Mouse (Mus musculus) midbrain, embryonic 11.5 days (tissue): Measurements from ENCODE around the gene Hnf4a. TPM values are rescaled to one million over a fixed set of nuclear protein-coding genes. Genes with fewer than 3 reads are reported as not detected.

Experiments
- ATAC-seq: fragments of 200-750 bp; cut with Nextera tagmentation; 2 replicates; pipeline ENCODE4 v1.8.0; 2017; ENCODE audit warnings: moderate TSS enrichment, moderate library complexity; ENCODE audit not compliant: low FRiP score
- DNase-seq: peaks from one replicate; pipeline ENCODE4 v3.0.0; 2015; ENCODE audit warnings: low spot score; ENCODE audit errors: missing footprints
- H3K27ac ChIP-seq: fragments of 300-500 bp; sonication (generic); 2 replicates; pipeline ENCODE4 v1.5.1; 2014; ENCODE audit warnings: low read depth, low read length
- H3K27me3 ChIP-seq: fragments of 300-500 bp; sonication (generic); 2 replicates; pipeline ENCODE4 v1.6.1; 2014; ENCODE audit warnings: mild to moderate bottlenecking, low read length, moderate library complexity, mixed read lengths; ENCODE audit not compliant: control insufficient read depth, insufficient read depth
- H3K36me3 ChIP-seq: fragments of 300-500 bp; sonication (generic); 2 replicates; pipeline ENCODE4 v1.6.1; 2014; ENCODE audit warnings: mild to moderate bottlenecking, low read length, moderate library complexity, mixed read lengths; ENCODE audit not compliant: control insufficient read depth, insufficient read depth
- H3K4me1 ChIP-seq: fragments of 300-500 bp; sonication (generic); 2 replicates; pipeline ENCODE4 v1.6.1; 2014; ENCODE audit warnings: low read length; ENCODE audit not compliant: control insufficient read depth, insufficient read depth
- H3K4me2 ChIP-seq: fragments of 300-500 bp; sonication (generic); 2 replicates; pipeline ENCODE4 v1.6.1; 2014; ENCODE audit warnings: mild to moderate bottlenecking, moderate library complexity
- H3K4me3 ChIP-seq: fragments of 300-500 bp; sonication (generic); 2 replicates; pipeline ENCODE4 v1.5.1; 2014; ENCODE audit warnings: low read depth, low read length
- H3K9ac ChIP-seq: fragments of 300-500 bp; sonication (generic); 2 replicates; pipeline ENCODE4 v1.6.1; 2014; ENCODE audit warnings: low read length
- H3K9me3 ChIP-seq: fragments of 300-500 bp; sonication (generic); 2 replicates; pipeline ENCODE4 v1.6.1; 2016; ENCODE audit warnings: low read length; ENCODE audit not compliant: control insufficient read depth
- WGBS: fragments of 180-500 bp; shearing (Covaris S2); extraction: QIAGEN DNeasy Blood & Tissue Kit; methylation state at CpG from one replicate; pipeline ENCODE4 v1.1.7; 2014; 5-methylcytosine and 5-hydroxymethylcytosine counted together
- polyA plus RNA-seq: library from polyadenylated mRNA; unstranded; fragments of >200 nt; fragmentation: Nextera tagmentation; extraction: Ambion mirVana; gene quantifications from 2 replicates; pipeline ENCODE4 v1.2.1, GENCODE M21; 2014

The Hnf4a gene
- polyA plus RNA-seq, 1 experiment from 2014 or later, result not detected

- Histone ChIP-seq H3K27ac (no peak overlapping the region), H3K9ac (no peak overlapping the region), H3K4me3 (no peak overlapping the region), H3K27me3 (no peaks in the 10 kb centered on the region), H3K9me3 (no peaks in the 10 kb centered on the region), H3K36me3 (no peaks in the 10 kb centered on the region), H3K4me2 (no peak overlapping the region), H3K4me1 (peaks cover 6% of the 10 kb centered on the region; the same call in 1 of the 2 replicates)
- WGBS, result 71% methylated on average over 2 of the region's 2 CpGs
- DNase-seq, result no peak
- no peak for ATAC-seq
Measured at GRCm38 (mm10) chr2:163538410-163538809, 31.8 kb downstream of the Hnf4a start.

GRCm38 (mm10) chr2:163539321-163540040 is 32.9 kb downstream of the Hnf4a start:
- no peaks in the 10 kb centered on the region for H3K36me3 ChIP-seq
- H3K4me3 ChIP-seq, result no peak overlapping the region
- H3K27ac ChIP-seq, result no peak overlapping the region
- ATAC-seq (no peak), DNase-seq (no peak)
- H3K4me1 ChIP-seq, result peaks cover 6% of the 10 kb centered on the region; the same call in 1 of the 2 replicates
- H3K4me2 ChIP-seq, result no peak overlapping the region
- H3K9me3 ChIP-seq, result no peaks in the 10 kb centered on the region
- no peak overlapping the region for H3K9ac ChIP-seq
- 75% methylated on average over 13 of the region's 13 CpGs for WGBS
- H3K27me3 ChIP-seq, result no peaks in the 10 kb centered on the region

- DNase-seq, result no peak
- no peaks in the 10 kb centered on the region for H3K27me3 ChIP-seq
- H3K36me3 ChIP-seq, result no peaks in the 10 kb centered on the region
- H3K27ac ChIP-seq, result no peak overlapping the region
- no peak for ATAC-seq
- no peak overlapping the region for H3K4me3 ChIP-seq
- H3K4me2 ChIP-seq, result no peak overlapping the region
- no peak overlapping the region for H3K9ac ChIP-seq
- 81% methylated on average over 9 of the region's 9 CpGs for WGBS
- H3K4me1 ChIP-seq, result peaks cover 3% of the 10 kb centered on the region; the same call in 1 of the 2 replicates
- H3K9me3 ChIP-seq, result no peaks in the 10 kb centered on the region
Measured at GRCm38 (mm10) chr2:163540231-163541117, 33.9 kb downstream of the Hnf4a start.

GRCm38 (mm10) chr2:163541568-163542182 is 35.1 kb downstream of the Hnf4a start:
- no peaks in the 10 kb centered on the region for H3K9me3 ChIP-seq
- peaks cover under 1% of the 10 kb centered on the region; the same call in 1 of the 2 replicates for H3K4me1 ChIP-seq
- DNase-seq (no peak), ATAC-seq (no peak)
- H3K27me3 ChIP-seq, result no peaks in the 10 kb centered on the region
- 79% methylated on average over 10 of the region's 10 CpGs for WGBS
- no peak overlapping the region for H3K4me3 ChIP-seq
- no peak overlapping the region for H3K27ac ChIP-seq
- no peak overlapping the region for H3K9ac ChIP-seq
- no peak overlapping the region for H3K4me2 ChIP-seq
- no peaks in the 10 kb centered on the region for H3K36me3 ChIP-seq

- no peak overlapping the region for H3K4me3 ChIP-seq
- H3K36me3 ChIP-seq, result no peaks in the 10 kb centered on the region
- H3K27me3 ChIP-seq, result no peaks in the 10 kb centered on the region
- DNase-seq (no peak), ATAC-seq (no peak)
- WGBS, result 85% methylated on average over 10 of the region's 10 CpGs
- no peak overlapping the region for H3K4me2 ChIP-seq
- no peaks in the 10 kb centered on the region for H3K4me1 ChIP-seq
- H3K9me3 ChIP-seq, result no peaks in the 10 kb centered on the region
- H3K9ac ChIP-seq, result no peak overlapping the region
- no peak overlapping the region for H3K27ac ChIP-seq
Measured at GRCm38 (mm10) chr2:163542674-163543073, 36.1 kb downstream of the Hnf4a start.

- WGBS, result 79% methylated on average over 14 of the region's 14 CpGs
- no peak overlapping the region for H3K4me2 ChIP-seq
- no peaks in the 10 kb centered on the region for H3K36me3 ChIP-seq
- H3K27me3 ChIP-seq, result no peaks in the 10 kb centered on the region
- ATAC-seq (no peak), DNase-seq (no peak)
- H3K4me1 ChIP-seq, result no peaks in the 10 kb centered on the region
- H3K4me3 ChIP-seq, result no peak overlapping the region
- no peaks in the 10 kb centered on the region for H3K9me3 ChIP-seq
- H3K9ac ChIP-seq, result no peak overlapping the region
- H3K27ac ChIP-seq, result no peak overlapping the region
Measured at GRCm38 (mm10) chr2:163546623-163547318, 40.2 kb downstream of the Hnf4a start.

- H3K27ac ChIP-seq, result no peak overlapping the region
- H3K9me3 ChIP-seq, result no peaks in the 10 kb centered on the region
- no peaks in the 10 kb centered on the region for H3K36me3 ChIP-seq
- H3K4me1 ChIP-seq, result no peaks in the 10 kb centered on the region
- H3K9ac ChIP-seq, result no peak overlapping the region
- no peaks in the 10 kb centered on the region for H3K27me3 ChIP-seq
- H3K4me3 ChIP-seq, result no peak overlapping the region
- 78% methylated on average over 6 of the region's 6 CpGs for WGBS
- H3K4me2 ChIP-seq, result no peak overlapping the region
- ATAC-seq, result no peak
- DNase-seq, result no peak
Measured at GRCm38 (mm10) chr2:163548822-163549221, 42.2 kb downstream of the Hnf4a start.

GRCm38 (mm10) chr2:163549786-163550185 is 43.2 kb downstream of the Hnf4a start:
- no peak overlapping the region for H3K27ac ChIP-seq
- H3K9me3 ChIP-seq, result no peaks in the 10 kb centered on the region
- 41% methylated on average over 6 of the region's 6 CpGs for WGBS
- no peaks in the 10 kb centered on the region for H3K36me3 ChIP-seq
- no peaks in the 10 kb centered on the region for H3K4me1 ChIP-seq
- H3K9ac ChIP-seq, result no peak overlapping the region
- H3K27me3 ChIP-seq, result no peaks in the 10 kb centered on the region
- H3K4me2 ChIP-seq, result no peak overlapping the region
- DNase-seq (no peak), ATAC-seq (no peak)
- H3K4me3 ChIP-seq, result no peak overlapping the region
